Mouse (Mus musculus) liver, embryonic 16.5 days (tissue): ENCODE results near the gene Sdk1. TPM values are rescaled to one million over a fixed set of nuclear protein-coding genes. Genes with fewer than 3 reads are reported as not detected.

ENCODE experiments used
- ATAC-seq: fragments of 200-750 bp; cut with Nextera tagmentation; 2 replicates; pipeline ENCODE4 v1.8.0; 2017; ENCODE audit warnings: low read depth, mild to moderate bottlenecking, moderate number of reproducible peaks, moderate library complexity
- H3K27ac ChIP-seq: fragments of 300-500 bp; sonication (generic); 2 replicates; pipeline ENCODE4 v1.5.1; 2014; ENCODE audit warnings: mild to moderate bottlenecking, low read length
- H3K27me3 ChIP-seq: fragments of 300-500 bp; sonication (generic); 2 replicates; pipeline ENCODE4 v1.6.1; 2014; ENCODE audit warnings: low read depth, low read length, mixed read lengths; ENCODE audit not compliant: control insufficient read depth, insufficient read depth
- H3K36me3 ChIP-seq: fragments of 300-500 bp; sonication (generic); 2 replicates; pipeline ENCODE4 v1.6.1; 2014; ENCODE audit warnings: mild to moderate bottlenecking; ENCODE audit not compliant: control insufficient read depth, insufficient read depth
- H3K4me1 ChIP-seq: fragments of 300-500 bp; sonication (generic); 2 replicates; pipeline ENCODE4 v1.6.1; 2014; ENCODE audit warnings: low read depth, low read length, mixed read lengths; ENCODE audit not compliant: control insufficient read depth
- H3K4me2 ChIP-seq: fragments of 300-500 bp; sonication (generic); 2 replicates; pipeline ENCODE4 v1.6.1; 2014; ENCODE audit warnings: low read depth, low read length, mixed read lengths
- H3K4me3 ChIP-seq: fragments of 300-500 bp; sonication (generic); 2 replicates; pipeline ENCODE4 v1.5.1; 2014; ENCODE audit warnings: low read depth, mild to moderate bottlenecking, low read length
- H3K9ac ChIP-seq: fragments of 300-500 bp; sonication (generic); 2 replicates; pipeline ENCODE4 v1.6.1; 2014; ENCODE audit warnings: low read depth, low read length
- H3K9me3 ChIP-seq: fragments of 300-500 bp; sonication (generic); replicated peaks from 2 replicates; pipeline ENCODE4 v1.6.1; 2016; ENCODE audit warnings: low read length; ENCODE audit not compliant: control insufficient read depth
- WGBS: fragments of 180-500 bp; shearing (Covaris S2); extraction: QIAGEN DNeasy Blood & Tissue Kit; methylation state at CpG from one replicate; pipeline ENCODE4 v1.1.7; 2014; ENCODE audit not compliant: insufficient replicate concordance; 5-methylcytosine and 5-hydroxymethylcytosine counted together
- polyA plus RNA-seq: library from polyadenylated mRNA; unstranded; fragments of >200 nt; fragmentation: Nextera tagmentation; extraction: Ambion mirVana; gene quantifications from 2 replicates; pipeline ENCODE4 v1.2.1, GENCODE M21; 2015

The Sdk1 gene
- polyA plus RNA-seq, 1 experiment from 2014 or later, result 0.22 TPM

GRCm38 (mm10) chr5:142215981-142216380, 974.7 kb downstream of the Sdk1 start:
- H3K27ac ChIP-seq, result no peak overlapping the region
- no peak overlapping the region for H3K9ac ChIP-seq
- ATAC-seq, result no peak
- H3K4me2 ChIP-seq, result no peak overlapping the region
- no peaks in the 10 kb centered on the region for H3K4me1 ChIP-seq
- peaks cover 2% of the 10 kb centered on the region for H3K9me3 ChIP-seq
- WGBS, result 68% methylated on average over 5 of the region's 5 CpGs
- H3K27me3 ChIP-seq, result no peaks in the 10 kb centered on the region
- no peak overlapping the region for H3K4me3 ChIP-seq
- H3K36me3 ChIP-seq, result no peaks in the 10 kb centered on the region

GRCm38 (mm10) chr5:142220851-142221503, 979.7 kb downstream of the Sdk1 start:
- Histone ChIP-seq H3K36me3 (no peaks in the 10 kb centered on the region), H3K4me3 (no peak overlapping the region), H3K27ac (no peak overlapping the region), H3K27me3 (no peaks in the 10 kb centered on the region), H3K9me3 (peaks cover 4% of the 10 kb centered on the region), H3K9ac (no peak overlapping the region), H3K4me2 (no peak overlapping the region), H3K4me1 (no peaks in the 10 kb centered on the region)
- 77% methylated on average over 12 of the region's 12 CpGs for WGBS
- ATAC-seq, result no peak

GRCm38 (mm10) chr5:142228957-142229810, 987.9 kb downstream of the Sdk1 start:
- Histone ChIP-seq H3K4me2 (no peak overlapping the region), H3K27me3 (no peaks in the 10 kb centered on the region), H3K4me1 (no peaks in the 10 kb centered on the region), H3K4me3 (no peak overlapping the region), H3K9me3 (0 out of 2 replicates have a peak, but pooled peaks cover 2% of the 10 kb centered on the region), H3K36me3 (no peaks in the 10 kb centered on the region), H3K27ac (no peak overlapping the region), H3K9ac (no peak overlapping the region)
- 71% methylated on average over 18 of the region's 18 CpGs for WGBS
- no peak for ATAC-seq

GRCm38 (mm10) chr5:142229811-142230205, 988.5 kb downstream of the Sdk1 start:
- WGBS, result 67% methylated on average over 8 of the region's 8 CpGs
- no peak overlapping the region for H3K4me2 ChIP-seq
- no peaks in the 10 kb centered on the region for H3K4me1 ChIP-seq
- H3K27ac ChIP-seq, result no peak overlapping the region
- no peaks in the 10 kb centered on the region for H3K36me3 ChIP-seq
- no peaks in the 10 kb centered on the region for H3K27me3 ChIP-seq
- H3K9me3 ChIP-seq, result 0 out of 2 replicates have a peak, but pooled peaks cover 2% of the 10 kb centered on the region
- no peak overlapping the region for H3K4me3 ChIP-seq
- ATAC-seq, result no peak
- H3K9ac ChIP-seq, result no peak overlapping the region

- 72% methylated on average over 6 of the region's 6 CpGs for WGBS
- no peak for ATAC-seq
These were observed 999.0 kb downstream of the Sdk1 start for GRCm38 (mm10) chr5:142240288-142240687.

GRCm38 (mm10) chr5:142242597-142242996, 1001.3 kb downstream of the Sdk1 start:
- H3K27me3 ChIP-seq, result no peaks in the 10 kb centered on the region
- H3K36me3 ChIP-seq, result no peaks in the 10 kb centered on the region
- H3K4me2 ChIP-seq, result no peak overlapping the region
- H3K4me1 ChIP-seq, result no peaks in the 10 kb centered on the region
- WGBS, result 28% methylated on average over 3 of the region's 3 CpGs
- H3K27ac ChIP-seq, result no peak overlapping the region
- H3K4me3 ChIP-seq, result no peak overlapping the region
- no peaks in the 10 kb centered on the region; the same call in 1 of the 2 replicates for H3K9me3 ChIP-seq
- no peak for ATAC-seq
- H3K9ac ChIP-seq, result no peak overlapping the region

More at GRCm38 (mm10) chr5:142240288-142240687, 999.0 kb downstream of the Sdk1 start:
- Histone ChIP-seq H3K4me2 (no peak overlapping the region), H3K9ac (no peak overlapping the region), H3K27ac (no peak overlapping the region), H3K36me3 (no peaks in the 10 kb centered on the region), H3K27me3 (no peaks in the 10 kb centered on the region), H3K4me1 (no peaks in the 10 kb centered on the region), H3K9me3 (no peaks in the 10 kb centered on the region; the same call in 1 of the 2 replicates), H3K4me3 (no peak overlapping the region)

- WGBS, result 72% methylated on average over 2 of the region's 2 CpGs
- H3K36me3 ChIP-seq, result no peaks in the 10 kb centered on the region
- no peaks in the 10 kb centered on the region; the same call in 1 of the 2 replicates for H3K9me3 ChIP-seq
- H3K4me1 ChIP-seq, result no peaks in the 10 kb centered on the region
- no peak overlapping the region for H3K4me2 ChIP-seq
- no peak overlapping the region for H3K9ac ChIP-seq
- no peak overlapping the region for H3K4me3 ChIP-seq
- ATAC-seq, result no peak
- H3K27ac ChIP-seq, result no peak overlapping the region
- no peaks in the 10 kb centered on the region for H3K27me3 ChIP-seq
These were observed 1001.8 kb downstream of the Sdk1 start for GRCm38 (mm10) chr5:142243069-142243468.

- Histone ChIP-seq H3K4me1 (no peaks in the 10 kb centered on the region), H3K27ac (no peak overlapping the region), H3K27me3 (no peaks in the 10 kb centered on the region), H3K4me3 (no peak overlapping the region), H3K4me2 (no peak overlapping the region), H3K9me3 (no peaks in the 10 kb centered on the region), H3K9ac (no peak overlapping the region), H3K36me3 (no peaks in the 10 kb centered on the region)
- 70% methylated on average over 6 of the region's 6 CpGs for WGBS
- ATAC-seq, result no peak
These were observed 1014.9 kb downstream of the Sdk1 start for GRCm38 (mm10) chr5:142256231-142256630.

GRCm38 (mm10) chr5:142258716-142259115, 1017.4 kb downstream of the Sdk1 start:
- no peak overlapping the region for H3K4me2 ChIP-seq
- WGBS, result 59% methylated on average over 7 of the region's 7 CpGs
- no peak overlapping the region for H3K9ac ChIP-seq
- no peak for ATAC-seq
- no peaks in the 10 kb centered on the region for H3K4me1 ChIP-seq
- no peaks in the 10 kb centered on the region for H3K9me3 ChIP-seq
- H3K27me3 ChIP-seq, result no peaks in the 10 kb centered on the region
- H3K27ac ChIP-seq, result no peak overlapping the region
- H3K36me3 ChIP-seq, result no peaks in the 10 kb centered on the region
- no peak overlapping the region for H3K4me3 ChIP-seq
